Mouse (Mus musculus) liver, embryonic 13.5 days (tissue): ENCODE results near the gene Akr1d1. TPM values are rescaled to one million over a fixed set of nuclear protein-coding genes. Genes with fewer than 3 reads are reported as not detected.

Experiments used
- polyA plus RNA-seq: library from polyadenylated mRNA; unstranded; fragments of >200 nt; fragmentation: Nextera tagmentation; extraction: Ambion mirVana; gene quantifications from 2 replicates; pipeline ENCODE4 v1.2.1, GENCODE M21; 2015

The Akr1d1 gene
- polyA plus RNA-seq, 1 experiment from 2014 or later = 0.73 TPM

Other genes starting within 250 kb of the Akr1d1 start
- 0.06 and 0.19 TPM in 2 replicates for gene Dgki, start 230.0 kb upstream of the Akr1d1 start, polyA plus RNA-seq
- 2.7 TPM in 2 replicates for gene Creb3l2, start 88.0 kb upstream of the Akr1d1 start, polyA plus RNA-seq